Mouse (Mus musculus): ENCODE results near the gene Kcnab1. TPM values are rescaled to one million over a fixed set of nuclear protein-coding genes. Genes with fewer than 3 reads are reported as not detected.

Gene Kcnab1
- total RNA-seq, 2 experiments from 2014 or later: 25.8 to 29.1 TPM

DNA sequence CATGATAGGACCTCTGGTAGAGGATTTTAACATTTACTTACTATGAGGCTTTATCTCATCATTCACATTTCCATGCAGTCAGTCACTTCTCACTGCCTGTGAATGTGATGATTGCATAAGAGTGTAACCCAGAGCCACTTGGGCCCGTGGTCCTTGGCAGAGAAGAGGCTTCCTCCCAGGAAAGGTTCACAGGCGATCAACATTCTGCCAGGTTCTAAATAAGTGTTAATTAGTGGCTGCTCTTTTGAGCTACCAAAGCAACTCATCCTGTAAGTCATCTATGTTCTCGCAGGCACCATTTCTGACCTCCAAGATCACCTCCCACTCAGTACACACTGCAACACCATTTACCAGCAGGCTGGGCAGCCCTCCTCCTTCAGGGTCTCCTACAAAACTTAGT, 192.3 kb downstream of the Kcnab1 start:
- no peak for DNase-seq
- intact Hi-C loops (cut with DNase I): no loop called here

DNA sequence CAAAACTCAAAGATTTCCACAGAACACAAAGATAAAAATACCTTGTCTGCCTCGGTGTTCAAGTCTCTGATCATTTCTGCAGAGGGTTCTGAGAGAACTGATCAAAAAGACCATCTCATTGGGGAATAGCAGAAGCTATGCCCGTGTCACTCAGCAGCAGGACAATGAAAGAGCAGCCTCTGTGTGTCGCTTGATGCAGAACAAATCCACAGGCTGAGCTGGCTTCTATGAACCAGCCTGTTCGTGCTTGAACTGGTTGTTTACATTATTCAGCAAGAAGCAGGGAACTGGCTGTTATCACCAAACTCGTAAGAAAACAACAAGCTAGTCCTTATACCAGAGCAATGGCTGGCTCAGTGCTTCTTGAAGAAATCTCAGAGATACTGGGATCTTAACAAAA, 193.4 kb downstream of the Kcnab1 start:
- intact Hi-C loops (cut with DNase I): no loop called here
- no peak for DNase-seq

- DNase-seq: no peak
- intact Hi-C loops (cut with DNase I): no loop called here
Observed at GRCm38 (mm10) chr3:65315837-65316236, 206.7 kb downstream of the Kcnab1 start.

- intact Hi-C loops (cut with DNase I): no loop called here
- DNase-seq: no peak
Observed at GRCm38 (mm10) chr3:65316738-65317137, 207.6 kb downstream of the Kcnab1 start.

- intact Hi-C loops (cut with DNase I): no loop called here
- peak; percentile 41 for DNase-seq
Observed at GRCm38 (mm10) chr3:65317876-65318537, 208.8 kb downstream of the Kcnab1 start.

DNA sequence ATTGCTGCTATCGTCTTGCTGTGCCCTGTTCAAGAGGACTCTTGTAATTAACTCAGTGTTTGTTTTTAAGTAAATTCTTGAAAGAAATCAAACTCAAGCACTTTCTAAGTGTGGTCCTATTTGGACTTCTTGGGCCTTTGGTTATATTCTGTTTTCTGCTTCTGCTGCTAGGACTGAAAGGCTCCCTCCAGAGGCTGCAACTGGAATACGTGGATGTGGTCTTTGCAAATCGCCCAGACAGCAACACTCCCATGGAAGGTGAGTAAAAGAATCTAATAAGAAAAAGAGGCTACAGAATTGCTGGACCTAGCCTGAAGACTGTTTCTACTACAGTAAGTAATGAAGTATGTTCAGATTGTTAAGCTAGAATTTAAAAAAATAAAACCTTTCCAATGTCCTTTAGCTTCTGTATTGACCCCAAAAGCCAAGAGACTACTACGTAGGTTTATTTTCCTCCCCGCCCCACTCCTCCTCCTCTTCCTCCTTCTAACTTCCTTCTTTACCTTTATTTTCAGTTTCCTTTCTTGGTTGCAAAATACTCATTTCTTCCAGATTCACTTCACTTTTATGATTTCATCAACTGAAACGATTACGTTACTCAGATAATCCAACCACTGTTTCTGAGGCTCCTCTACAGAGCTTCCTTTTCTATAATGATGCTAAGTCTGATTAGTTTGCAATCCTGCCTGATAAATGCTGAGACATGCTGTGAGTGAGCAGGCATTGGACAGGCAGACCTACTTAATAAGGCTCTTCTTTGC, 210.2 kb downstream of the Kcnab1 start:
- intact Hi-C loops (cut with DNase I): no loop called here
- no peak for DNase-seq

DNA sequence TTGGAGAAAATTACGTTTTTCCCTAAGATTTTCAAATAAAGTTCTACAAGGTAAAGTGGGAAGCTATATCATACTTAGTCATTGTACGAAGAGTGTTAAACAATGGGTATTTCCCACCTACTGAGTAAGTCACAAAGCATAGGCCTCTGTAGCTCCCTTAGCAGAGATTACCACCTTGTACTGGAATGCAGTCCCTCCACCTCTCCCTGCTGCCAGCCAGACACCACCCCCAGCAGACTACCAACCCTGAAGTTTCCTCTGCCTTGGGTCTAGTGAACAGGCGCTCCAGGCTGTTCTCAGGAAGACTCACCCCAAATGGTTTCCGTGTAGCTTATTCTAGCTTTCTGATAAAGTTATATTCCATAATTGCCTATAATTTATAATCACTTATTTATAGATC, 211.8 kb downstream of the Kcnab1 start:
- intact Hi-C loops (cut with DNase I): no loop called here
- no peak for DNase-seq

DNA sequence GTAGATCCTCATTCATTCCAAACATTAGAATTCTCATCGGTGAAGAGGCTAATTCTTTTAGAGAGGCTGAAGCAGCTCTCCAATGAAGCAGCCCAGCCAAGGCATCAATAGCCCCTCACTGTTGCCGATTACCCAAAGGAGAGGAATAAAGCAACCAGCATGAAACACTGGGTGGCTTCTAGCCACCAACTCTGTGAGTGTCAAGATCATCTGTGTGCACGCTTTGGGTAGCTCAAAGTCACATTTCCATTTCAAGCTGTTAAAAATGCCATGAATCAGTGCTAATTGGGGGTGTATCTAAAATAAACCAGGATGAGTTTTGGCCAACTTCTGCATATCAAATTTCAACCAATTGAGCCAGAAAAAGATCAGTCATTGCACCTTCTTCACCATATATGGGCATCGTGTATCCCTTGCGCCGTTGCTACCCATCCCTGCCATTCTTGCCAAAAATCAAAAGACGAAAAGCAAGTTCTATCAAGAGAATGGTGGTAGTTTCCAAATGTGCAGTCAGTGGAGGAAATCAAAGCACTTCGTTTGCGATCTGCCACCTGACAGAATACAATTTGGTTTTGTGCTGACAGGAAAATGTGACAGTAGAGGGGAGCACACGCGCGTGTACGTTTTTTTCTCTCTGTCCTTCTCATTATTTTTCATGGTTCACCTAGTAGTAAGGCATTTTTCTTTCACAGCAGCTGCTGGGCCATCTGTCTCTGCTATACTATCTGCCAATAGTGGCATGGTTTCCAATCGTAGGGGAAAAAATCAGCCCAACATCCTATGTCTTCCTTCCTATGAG, 213.0 kb downstream of the Kcnab1 start:
- DNase-seq: peak; percentile 53
- intact Hi-C loops (cut with DNase I): no loop called here

DNA sequence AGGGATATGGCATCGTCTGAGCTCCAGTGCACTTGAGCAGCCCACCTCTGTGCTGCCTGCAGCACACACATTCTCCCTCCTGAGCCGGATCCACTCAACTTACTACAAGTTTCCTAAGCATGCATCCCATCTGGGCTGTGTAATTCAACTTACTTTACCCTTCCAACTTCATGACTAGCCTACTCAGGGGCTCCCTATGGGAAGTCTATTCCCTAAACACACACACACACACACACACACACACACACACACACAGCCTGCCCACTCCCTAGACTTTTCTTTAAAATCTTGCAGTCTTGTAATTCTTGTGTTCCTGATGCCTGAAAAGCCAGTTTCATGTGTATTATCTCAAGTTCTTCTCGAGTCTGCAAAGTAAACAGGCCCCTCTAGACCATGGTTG, 216.1 kb downstream of the Kcnab1 start:
- intact Hi-C loops (cut with DNase I): no loop called here
- DNase-seq: no peak

DNA sequence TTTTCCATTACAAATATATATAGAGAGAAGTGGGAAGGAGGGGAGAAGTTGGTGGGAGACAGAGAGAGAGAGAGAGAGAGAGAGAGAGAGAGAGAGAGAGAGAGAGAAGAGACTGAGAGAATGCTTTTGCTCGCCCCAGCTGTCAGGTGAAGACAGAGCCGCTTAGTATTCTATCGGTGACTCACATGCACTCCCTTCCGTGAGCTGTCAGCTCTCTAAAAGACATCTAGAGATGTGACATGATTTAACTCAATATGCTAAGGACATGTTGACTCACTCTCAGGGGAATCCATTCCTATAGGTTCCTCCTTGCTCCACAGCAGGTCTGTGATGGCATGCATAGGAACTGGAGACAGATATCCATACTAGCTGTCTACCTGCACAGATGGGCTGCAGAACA, 219.6 kb downstream of the Kcnab1 start:
- intact Hi-C loops (cut with DNase I): no loop called here
- DNase-seq: no peak

- intact Hi-C loops (cut with DNase I): no loop called here
- DNase-seq: no peak
Observed at GRCm38 (mm10) chr3:65337835-65338464, 228.8 kb downstream of the Kcnab1 start.

DNA sequence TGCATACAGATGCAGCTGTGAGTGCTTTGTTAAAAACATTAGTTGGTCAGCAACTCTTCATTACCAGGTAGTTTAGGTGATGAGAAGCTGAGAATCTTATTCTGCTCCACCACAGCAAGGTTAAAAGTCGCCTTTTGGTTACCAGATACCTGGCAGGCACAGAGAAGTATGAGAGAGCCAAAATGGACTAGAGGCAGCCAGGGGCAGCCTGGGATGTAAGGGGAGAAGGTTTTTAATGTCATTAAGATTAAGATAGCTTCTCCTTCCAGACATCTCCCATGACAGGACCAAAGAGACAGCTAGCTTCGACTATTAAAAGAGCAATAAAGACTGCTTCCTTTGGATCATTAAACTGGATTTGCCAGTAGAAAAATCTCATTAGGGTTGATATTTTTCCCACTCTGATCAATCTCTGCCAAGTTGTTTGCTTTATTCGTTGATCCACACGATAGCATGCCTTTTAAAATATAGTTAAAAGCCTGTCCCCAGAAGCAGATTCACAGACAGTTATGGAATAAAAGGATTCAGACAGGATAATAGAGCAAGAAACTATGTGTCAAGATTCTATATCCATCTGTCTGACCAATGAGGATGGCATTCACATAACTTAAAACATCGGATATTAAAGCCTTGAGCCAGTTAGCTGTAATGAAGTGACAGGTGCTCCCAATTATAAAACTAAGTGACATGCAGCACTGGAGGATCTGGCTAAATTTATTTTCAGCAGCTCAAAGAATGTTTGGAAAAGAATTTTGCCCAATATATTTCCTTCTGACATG, 231.2 kb downstream of the Kcnab1 start:
- no peak for DNase-seq
- intact Hi-C loops (cut with DNase I): no loop called here

- no peak for DNase-seq
- intact Hi-C loops (cut with DNase I): no loop called here
Observed at GRCm38 (mm10) chr3:65346176-65346575, 237.0 kb downstream of the Kcnab1 start.

- intact Hi-C loops (cut with DNase I): loop anchor here (10.0 kb wide), 2 partner anchors 238 to 368 kb away; no protein-coding TSS in a partner anchor
- DNase-seq: no peak
Observed at GRCm38 (mm10) chr3:65352278-65353127, 243.3 kb downstream of the Kcnab1 start.

DNA sequence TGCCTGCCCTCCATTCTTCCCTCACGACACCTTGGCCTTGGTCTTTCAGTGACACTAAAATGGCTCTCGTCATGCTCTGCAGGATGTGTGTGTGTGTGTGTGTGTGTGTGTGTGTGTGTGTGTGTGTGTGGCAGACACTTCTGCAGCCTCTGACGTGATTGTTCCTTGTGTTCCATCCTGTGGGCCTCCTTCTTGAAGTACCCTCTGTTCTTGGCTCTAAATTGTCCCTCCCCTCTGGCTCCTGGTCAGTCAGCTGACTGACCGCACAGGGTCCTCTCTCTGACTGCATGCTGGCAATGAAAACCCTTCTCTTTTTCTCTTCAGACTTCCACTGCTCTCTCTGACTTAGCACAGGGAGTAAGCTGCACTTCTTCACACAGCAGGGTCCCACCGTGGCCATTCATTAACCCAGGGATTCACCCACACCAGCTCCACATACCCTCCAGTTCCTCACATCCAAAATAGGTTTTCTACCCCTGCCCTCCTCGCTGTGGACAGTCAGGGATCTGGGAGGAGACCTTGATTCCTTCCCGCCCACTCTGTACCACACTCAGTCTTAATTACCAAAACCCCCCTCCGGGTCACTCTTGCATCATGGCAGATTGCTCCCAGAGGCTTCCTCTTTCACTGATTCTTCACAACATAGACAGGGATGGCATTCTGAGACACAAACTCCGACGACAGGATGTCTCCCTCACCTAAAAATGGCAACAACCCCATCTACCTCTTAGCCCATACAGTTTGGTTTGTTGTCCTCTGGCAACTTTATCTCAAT, 244.3 kb downstream of the Kcnab1 start:
- DNase-seq: no peak
- intact Hi-C loops (cut with DNase I): loop anchor here (10.0 kb wide), 2 partner anchors 239 to 369 kb away; no protein-coding TSS in a partner anchor

DNA sequence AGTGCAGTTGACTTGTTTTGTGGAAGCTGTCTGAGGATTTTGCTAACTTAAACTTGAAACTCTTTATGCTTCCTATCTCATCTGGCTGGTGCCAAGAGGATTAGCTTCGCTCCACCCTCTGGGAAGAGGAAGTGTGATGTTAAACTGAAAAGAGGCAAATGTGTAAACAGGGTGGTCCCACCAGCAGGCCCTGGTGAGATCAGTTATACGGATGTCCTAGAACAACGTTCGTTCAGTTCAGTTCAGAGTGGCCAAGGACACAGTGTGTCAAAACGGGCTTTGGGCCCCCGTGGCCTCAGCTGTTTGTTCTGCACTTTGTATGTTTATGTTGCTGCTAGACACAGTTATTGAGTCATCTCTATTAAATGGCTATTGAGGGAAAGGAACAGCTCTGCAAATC, 246.3 kb downstream of the Kcnab1 start:
- no peak for DNase-seq
- intact Hi-C loops (cut with DNase I): loop anchor here (10.0 kb wide), 2 partner anchors 241 to 371 kb away; no protein-coding TSS in a partner anchor

- intact Hi-C loops (cut with DNase I): loop anchor here (10.0 kb wide), 2 partner anchors 243 to 373 kb away; no protein-coding TSS in a partner anchor
- DNase-seq: no peak
Observed at GRCm38 (mm10) chr3:65358275-65358674, 249.1 kb downstream of the Kcnab1 start.

GRCm38 (mm10) chr3:65358841-65359240, 249.7 kb downstream of the Kcnab1 start:
- intact Hi-C loops (cut with DNase I): loop anchor here (10.0 kb wide), 2 partner anchors 244 to 374 kb away; no protein-coding TSS in a partner anchor

More at GRCm38 (mm10) chr3:65358841-65359240, 249.7 kb downstream of the Kcnab1 start:
- DNase-seq: no peak
